Mouse (Mus musculus): ENCODE measurements at regions not wholly inside any gene's neighbourhood (a gene's known extent, or its start where the extent isn't known, plus 50 kb on each side); places are given as distances from the start of the nearest gene placed in this dataset.

GRCm38 (mm10) chr16:86945531-86946144 is 408.3 kb upstream of the N6amt1 start:
- Histone ChIP-seq H3K4me2 (no peak overlapping the region), H3K36me3 (replicated peaks) (no peaks in the 10 kb centered on the region)
- 87% methylated on average over 6 of the region's 6 CpGs for WGBS

GRCm38 (mm10) chr16:86945058-86945457 is 408.9 kb upstream of the N6amt1 start:
- H3K27me3 ChIP-seq: no peaks in the 10 kb centered on the region
- no peaks in the 10 kb centered on the region for H3K36me3 ChIP-seq (replicated peaks)
- H3K4me1 ChIP-seq: no peaks in the 10 kb centered on the region
- H3K9me3 ChIP-seq: no peaks in the 10 kb centered on the region
- no peak overlapping the region for H3K4me2 ChIP-seq
- no peak overlapping the region for H3K9ac ChIP-seq
- H3K27ac ChIP-seq: no peak overlapping the region
- no peak overlapping the region for H3K4me3 ChIP-seq (replicated peaks)
- no peak for ATAC-seq (ENCODE audit: low FRiP score)

More at GRCm38 (mm10) chr16:86945531-86946144, 408.3 kb upstream of the N6amt1 start:
- Histone ChIP-seq H3K4me3 (replicated peaks) (no peak overlapping the region), H3K9ac (no peak overlapping the region), H3K27ac (no peak overlapping the region), H3K4me1 (no peaks in the 10 kb centered on the region), H3K27me3 (no peaks in the 10 kb centered on the region), H3K9me3 (no peaks in the 10 kb centered on the region)
- no peak for ATAC-seq (ENCODE audit: low FRiP score)

- Histone ChIP-seq H3K27me3 (no peaks in the 10 kb centered on the region), H3K4me1 (no peaks in the 10 kb centered on the region), H3K4me2 (no peak overlapping the region), H3K9me3 (no peaks in the 10 kb centered on the region), H3K9ac (no peak overlapping the region), H3K4me3 (replicated peaks) (no peak overlapping the region), H3K36me3 (replicated peaks) (no peaks in the 10 kb centered on the region), H3K27ac (no peak overlapping the region)
- WGBS: 81% methylated on average over 2 of the region's 2 CpGs
- no peak for ATAC-seq (ENCODE audit: low FRiP score)
These were observed 419.0 kb upstream of the N6amt1 start for GRCm38 (mm10) chr16:86934989-86935388.

- H3K36me3 ChIP-seq (replicated peaks): no peaks in the 10 kb centered on the region
- no peak overlapping the region for H3K4me2 ChIP-seq
- H3K27ac ChIP-seq: no peak overlapping the region
- 48% methylated on average over 3 of the region's 3 CpGs for WGBS
- H3K9me3 ChIP-seq: no peaks in the 10 kb centered on the region
- no peak overlapping the region for H3K9ac ChIP-seq
- no peaks in the 10 kb centered on the region for H3K27me3 ChIP-seq
- H3K4me1 ChIP-seq: no peaks in the 10 kb centered on the region
- ATAC-seq (ENCODE audit: low FRiP score): no peak
- no peak overlapping the region for H3K4me3 ChIP-seq (replicated peaks)
These were observed 421.2 kb upstream of the N6amt1 start for GRCm38 (mm10) chr16:86932765-86933164.

GRCm38 (mm10) chr16:86897967-86898710 is 455.8 kb upstream of the N6amt1 start:
- WGBS: 59% methylated on average over 2 of the region's 2 CpGs
- Histone ChIP-seq H3K4me1 (no peaks in the 10 kb centered on the region; the same call in 1 of the 2 replicates), H3K36me3 (replicated peaks) (no peaks in the 10 kb centered on the region), H3K9me3 (no peaks in the 10 kb centered on the region), H3K4me2 (no peak overlapping the region), H3K27me3 (no peaks in the 10 kb centered on the region), H3K27ac (no peak overlapping the region), H3K4me3 (replicated peaks) (no peak overlapping the region), H3K9ac (no peak overlapping the region)
- ATAC-seq (ENCODE audit: low FRiP score): no peak

GRCm38 (mm10) chr16:86894982-86895381 is 459.0 kb upstream of the N6amt1 start:
- H3K9ac ChIP-seq: no peak overlapping the region
- H3K36me3 ChIP-seq (replicated peaks): no peaks in the 10 kb centered on the region
- whole genome bisulfite sequencing: 85% methylated on average over 3 of the region's 3 CpGs
- H3K9me3 ChIP-seq: no peaks in the 10 kb centered on the region
- H3K4me1 ChIP-seq: no peaks in the 10 kb centered on the region; the same call in 1 of the 2 replicates
- ATAC-seq (ENCODE audit: low FRiP score): peak; percentile 65; the same call in 1 of the 2 replicates
- no peaks in the 10 kb centered on the region for H3K27me3 ChIP-seq
- H3K4me3 ChIP-seq (replicated peaks): no peak overlapping the region
- H3K4me2 ChIP-seq: no peak overlapping the region
- H3K27ac ChIP-seq: no peak overlapping the region

GRCm38 (mm10) chr16:86894333-86894732 is 459.7 kb upstream of the N6amt1 start:
- Histone ChIP-seq H3K36me3 (replicated peaks) (no peaks in the 10 kb centered on the region), H3K4me2 (no peak overlapping the region), H3K9me3 (no peaks in the 10 kb centered on the region), H3K9ac (no peak overlapping the region), H3K4me1 (no peaks in the 10 kb centered on the region; the same call in 1 of the 2 replicates), H3K27me3 (no peaks in the 10 kb centered on the region), H3K27ac (no peak overlapping the region), H3K4me3 (replicated peaks) (no peak overlapping the region)
- no peak; the same call in 1 of the 2 replicates for ATAC-seq (ENCODE audit: low FRiP score)
- WGBS: 59% methylated on average over 5 of the region's 5 CpGs

- WGBS: 87% methylated on average over 5 of the region's 5 CpGs
- H3K27me3 ChIP-seq: no peaks in the 10 kb centered on the region
- no peak overlapping the region for H3K27ac ChIP-seq
- no peaks in the 10 kb centered on the region for H3K4me1 ChIP-seq
- no peaks in the 10 kb centered on the region for H3K9me3 ChIP-seq
- H3K9ac ChIP-seq: no peak overlapping the region
- H3K36me3 ChIP-seq (replicated peaks): no peaks in the 10 kb centered on the region
- no peak overlapping the region for H3K4me2 ChIP-seq
- no peak for ATAC-seq (ENCODE audit: low FRiP score)
- H3K4me3 ChIP-seq (replicated peaks): no peak overlapping the region
These were observed 465.6 kb upstream of the N6amt1 start for GRCm38 (mm10) chr16:86888421-86888820.

- no peak for ATAC-seq (ENCODE audit: low FRiP score)
- H3K9ac ChIP-seq: no peak overlapping the region
- no peaks in the 10 kb centered on the region for H3K36me3 ChIP-seq (replicated peaks)
- H3K4me3 ChIP-seq (replicated peaks): no peak overlapping the region
- H3K27ac ChIP-seq: no peak overlapping the region
- 81% methylated on average over 4 of the region's 4 CpGs for WGBS
- no peaks in the 10 kb centered on the region for H3K4me1 ChIP-seq
- H3K4me2 ChIP-seq: no peak overlapping the region
- no peaks in the 10 kb centered on the region for H3K27me3 ChIP-seq
- H3K9me3 ChIP-seq: no peaks in the 10 kb centered on the region
These were observed 466.4 kb upstream of the N6amt1 start for GRCm38 (mm10) chr16:86887605-86888004.

- Histone ChIP-seq H3K27ac (no peak overlapping the region), H3K9me3 (no peaks in the 10 kb centered on the region), H3K4me1 (no peaks in the 10 kb centered on the region), H3K36me3 (replicated peaks) (no peaks in the 10 kb centered on the region), H3K4me3 (replicated peaks) (no peak overlapping the region), H3K27me3 (no peaks in the 10 kb centered on the region), H3K9ac (no peak overlapping the region), H3K4me2 (no peak overlapping the region)
- ATAC-seq (ENCODE audit: low FRiP score): no peak
- 77% methylated on average over 7 of the region's 7 CpGs for WGBS
These were observed 470.1 kb upstream of the N6amt1 start for GRCm38 (mm10) chr16:86883862-86884261.

- no peaks in the 10 kb centered on the region for H3K27me3 ChIP-seq
- no peak overlapping the region for H3K4me2 ChIP-seq
- H3K9me3 ChIP-seq: no peaks in the 10 kb centered on the region
- no peak overlapping the region for H3K9ac ChIP-seq
- 37% methylated on average over 6 of the region's 6 CpGs for WGBS
- ATAC-seq (ENCODE audit: low FRiP score): no peak
- H3K36me3 ChIP-seq (replicated peaks): no peaks in the 10 kb centered on the region
- H3K4me3 ChIP-seq (replicated peaks): no peak overlapping the region
- H3K4me1 ChIP-seq: no peaks in the 10 kb centered on the region
- no peak overlapping the region for H3K27ac ChIP-seq
These were observed 471.5 kb upstream of the N6amt1 start for GRCm38 (mm10) chr16:86882529-86882928.

GRCm38 (mm10) chr16:86881583-86881982 is 472.4 kb upstream of the N6amt1 start:
- Histone ChIP-seq H3K4me2 (no peak overlapping the region), H3K27me3 (no peaks in the 10 kb centered on the region)
- no peak for ATAC-seq (ENCODE audit: low FRiP score)

GRCm38 (mm10) chr16:86860828-86861227 is 493.2 kb upstream of the N6amt1 start:
- Histone ChIP-seq H3K27ac (no peak overlapping the region), H3K4me2 (no peak overlapping the region), H3K9ac (no peak overlapping the region), H3K27me3 (no peaks in the 10 kb centered on the region), H3K36me3 (replicated peaks) (no peaks in the 10 kb centered on the region), H3K4me3 (replicated peaks) (no peak overlapping the region), H3K4me1 (no peaks in the 10 kb centered on the region), H3K9me3 (no peaks in the 10 kb centered on the region)
- 89% methylated on average over 2 of the region's 2 CpGs for WGBS
- no peak for ATAC-seq (ENCODE audit: low FRiP score)

More at GRCm38 (mm10) chr16:86881583-86881982, 472.4 kb upstream of the N6amt1 start:
- 90% methylated on average over 5 of the region's 5 CpGs for WGBS
- Histone ChIP-seq H3K9me3 (no peaks in the 10 kb centered on the region), H3K27ac (no peak overlapping the region), H3K4me3 (replicated peaks) (no peak overlapping the region), H3K4me1 (no peaks in the 10 kb centered on the region), H3K9ac (no peak overlapping the region), H3K36me3 (replicated peaks) (no peaks in the 10 kb centered on the region)
